8 mouse cellular contexts compared by ENCODE assay signal in genomic region chr1:53978514-53978831, GRCm38 (mm10).
DNase-seq lines count a peak whose midpoint lies in the region; ATAC-seq lines count a peak whose summit lies in the region.

No protein-coding gene starts in this region.

- no peak for DNase-seq in hindbrain, embryonic 11.5 days (ENCODE audit: low spot score)
- DNase-seq in hindbrain, embryonic 14.5 days (ENCODE audit: low spot score): no peak
- peak; percentile 73 for DNase-seq in kidney, postnatal 10 days
- no peak for DNase-seq in thymus, postnatal 14 days
- no peak for DNase-seq in cerebellum, adult 11-12 months
- no peak for DNase-seq in cerebellum, postnatal 4 days (ENCODE audit: low spot score in 2 of 2)

- no peaks in the 10 kb centered on the region for H3K9me3 ChIP-seq in hindbrain, embryonic 11.5 days (ENCODE audit: control insufficient read depth, low read length)
- no peaks in the 10 kb centered on the region for H3K9me3 ChIP-seq in hindbrain, embryonic 14.5 days (ENCODE audit: control insufficient read depth, low read length)
- no peaks in the 10 kb centered on the region for H3K9me3 ChIP-seq in heart, embryonic 12.5 days (replicated peaks)
- no peaks in the 10 kb centered on the region for H3K9me3 ChIP-seq in neural tube, embryonic 15.5 days (replicated peaks)

- H3K36me3 ChIP-seq in hindbrain, embryonic 11.5 days (ENCODE audit: control insufficient read depth, insufficient read depth, low read length): no peaks in the 10 kb centered on the region
- H3K36me3 ChIP-seq in hindbrain, embryonic 14.5 days (replicated peaks; ENCODE audit: control insufficient read depth, insufficient read depth): no peaks in the 10 kb centered on the region
- no peaks in the 10 kb centered on the region for H3K36me3 ChIP-seq in heart, embryonic 12.5 days
- no peaks in the 10 kb centered on the region for H3K36me3 ChIP-seq in neural tube, embryonic 15.5 days

- no peak overlapping the region for H3K4me3 ChIP-seq in hindbrain, embryonic 11.5 days (ENCODE audit: low read depth, low read length)
- H3K4me3 ChIP-seq in hindbrain, embryonic 14.5 days (replicated peaks; ENCODE audit: low read length): no peak overlapping the region
- peak overlapping the region; percentile 17 for H3K4me3 ChIP-seq in heart, embryonic 12.5 days
- no peak overlapping the region for H3K4me3 ChIP-seq in neural tube, embryonic 15.5 days (replicated peaks)

- no peak for ATAC-seq in hindbrain, embryonic 11.5 days (ENCODE audit: low FRiP score)
- no peak for ATAC-seq in hindbrain, embryonic 14.5 days (ENCODE audit: low FRiP score)
- peak; percentile 71 for ATAC-seq in heart, embryonic 12.5 days (ENCODE audit: insufficient number of reproducible peaks, low FRiP score)
- ATAC-seq in neural tube, embryonic 15.5 days (ENCODE audit: low FRiP score): no peak

- H3K27me3 ChIP-seq in hindbrain, embryonic 11.5 days (ENCODE audit: control insufficient read depth, insufficient read depth, low read length): no peaks in the 10 kb centered on the region
- H3K27me3 ChIP-seq in hindbrain, embryonic 14.5 days (ENCODE audit: control insufficient read depth, insufficient read depth, low read length): no peaks in the 10 kb centered on the region
- H3K27me3 ChIP-seq in heart, embryonic 12.5 days (replicated peaks): no peaks in the 10 kb centered on the region
- H3K27me3 ChIP-seq in neural tube, embryonic 15.5 days (replicated peaks): no peaks in the 10 kb centered on the region

- no peak overlapping the region for H3K4me2 ChIP-seq in hindbrain, embryonic 11.5 days (replicated peaks; ENCODE audit: low read depth, low read length)
- no peak overlapping the region for H3K4me2 ChIP-seq in hindbrain, embryonic 14.5 days (replicated peaks)
- peak overlapping the region; percentile 46 for H3K4me2 ChIP-seq in heart, embryonic 12.5 days
- H3K4me2 ChIP-seq in neural tube, embryonic 15.5 days: no peak overlapping the region

- no peak overlapping the region for H3K9ac ChIP-seq in hindbrain, embryonic 11.5 days (ENCODE audit: low read depth, low read length)
- H3K9ac ChIP-seq in hindbrain, embryonic 14.5 days: no peak overlapping the region
- no peak overlapping the region; the same call in 1 of the 2 replicates for H3K9ac ChIP-seq in heart, embryonic 12.5 days
- H3K9ac ChIP-seq in neural tube, embryonic 15.5 days (replicated peaks): no peak overlapping the region

- WGBS in hindbrain, embryonic 11.5 days: 65% methylated on average over 2 of the region's 2 CpGs
- 83% methylated on average over 2 of the region's 2 CpGs for WGBS in hindbrain, embryonic 14.5 days
- 62% methylated on average over 2 of the region's 2 CpGs for WGBS in heart, embryonic 12.5 days
- 82% methylated on average over 2 of the region's 2 CpGs for WGBS in neural tube, embryonic 15.5 days

- H3K27ac ChIP-seq in hindbrain, embryonic 11.5 days (ENCODE audit: low read depth, low read length): 0 out of 2 replicates have a peak overlapping the region, but pooled peaks have one; percentile 11
- no peak overlapping the region for H3K27ac ChIP-seq in hindbrain, embryonic 14.5 days
- H3K27ac ChIP-seq in heart, embryonic 12.5 days (ENCODE audit: poor library complexity, severe bottlenecking): peak overlapping the region; percentile 82
- peak overlapping the region; percentile 23; the same call in 1 of the 2 replicates for H3K27ac ChIP-seq in neural tube, embryonic 15.5 days (replicated peaks)

- no peaks in the 10 kb centered on the region for H3K4me1 ChIP-seq in hindbrain, embryonic 11.5 days (replicated peaks; ENCODE audit: control insufficient read depth, insufficient read depth, low read length)
- H3K4me1 ChIP-seq in hindbrain, embryonic 14.5 days (replicated peaks; ENCODE audit: control insufficient read depth, insufficient read depth, low read length): no peaks in the 10 kb centered on the region
- peaks cover 25% of the 10 kb centered on the region for H3K4me1 ChIP-seq in heart, embryonic 12.5 days (replicated peaks)
- 0 out of 2 replicates have a peak, but pooled peaks cover 3% of the 10 kb centered on the region for H3K4me1 ChIP-seq in neural tube, embryonic 15.5 days
